Mouse (Mus musculus) adrenal gland, adult 2 months (tissue): Measurements from ENCODE around the gene Zfp184. TPM values are rescaled to one million over a fixed set of nuclear protein-coding genes. Genes with fewer than 3 reads are reported as not detected.

Experiments used
- DNase-seq: peaks from one replicate; pipeline ENCODE4 v3.0.0; 2021
- polyA plus RNA-seq: library from polyadenylated mRNA; depleted of rRNA; stranded (reverse); fragments of >200 nt; gene quantifications from 2 replicates; pipeline ENCODE4 v1.2.3, GENCODE M21; 2012
- total RNA-seq, 2 experiments: library from RNA; stranded (reverse); gene quantifications; 2 replicates each; pipeline ENCODE4 v1.2.3; 2021

The Zfp184 gene
- total and polyA plus RNA-seq, 3 experiments = 0.35 to 1.9 (median 1.7) TPM

DNA sequence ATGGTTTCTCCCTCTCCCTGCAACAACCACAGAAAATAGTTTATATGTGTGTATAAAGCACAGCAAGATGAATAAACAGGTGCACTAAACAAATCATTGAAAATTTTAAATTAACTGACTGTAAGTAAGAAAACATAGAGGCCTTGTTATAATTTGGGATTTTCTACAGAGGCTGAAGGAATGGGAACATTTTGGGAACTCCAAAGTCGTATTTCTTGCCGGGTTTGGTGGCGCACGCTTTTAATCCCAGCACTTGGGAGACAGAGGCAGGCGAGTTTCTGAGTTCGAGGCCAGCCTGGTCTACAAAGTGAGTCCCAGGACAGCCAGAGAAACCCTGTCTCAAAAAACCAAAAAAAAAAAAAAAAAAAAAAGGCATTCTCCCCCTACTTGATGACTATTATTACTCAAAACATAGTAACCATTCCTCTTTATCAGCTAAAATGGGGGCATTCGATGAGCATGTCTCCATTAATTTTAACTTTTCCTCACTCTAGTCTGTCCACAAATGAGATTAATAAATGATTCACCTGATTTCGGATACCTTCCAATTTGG is 24.1 kb upstream of the Zfp184 start:
- no peak for DNase-seq

- DNase-seq = no peak
Measured at GRCm38 (mm10) chr13:21923417-21923816, 21.5 kb upstream of the Zfp184 start.

DNA sequence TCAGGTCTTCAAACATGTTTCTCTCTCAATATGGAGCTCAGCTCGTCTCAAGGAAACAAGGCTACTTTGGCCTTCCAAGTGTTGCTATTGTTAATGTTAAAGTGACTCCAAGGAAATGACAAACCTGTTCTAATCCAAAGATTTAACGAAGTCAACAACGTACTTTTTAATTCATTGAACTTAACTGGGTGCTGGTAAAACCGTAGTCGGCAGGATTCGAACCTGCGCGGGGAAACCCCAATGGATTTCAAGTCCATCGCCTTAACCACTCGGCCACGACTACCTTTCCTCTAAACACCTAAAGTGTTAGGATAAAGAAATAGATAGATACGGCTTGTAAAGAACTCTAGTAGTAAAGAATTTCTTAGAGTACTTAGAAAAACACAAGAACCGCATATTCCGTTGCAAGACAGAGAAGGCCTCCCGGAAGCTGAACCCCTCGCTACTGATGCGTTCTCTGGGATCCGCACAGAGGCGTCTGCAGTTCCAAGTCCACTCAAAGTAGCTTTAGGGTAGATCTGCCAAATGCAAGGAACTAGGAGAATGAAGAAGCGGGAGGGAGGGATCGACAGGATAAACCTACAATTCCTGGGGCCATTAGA is 20.1 kb upstream of the Zfp184 start:
- DNase-seq = no peak

- DNase-seq = no peak
Measured at GRCm38 (mm10) chr13:21930981-21931380, 13.9 kb upstream of the Zfp184 start.

DNA sequence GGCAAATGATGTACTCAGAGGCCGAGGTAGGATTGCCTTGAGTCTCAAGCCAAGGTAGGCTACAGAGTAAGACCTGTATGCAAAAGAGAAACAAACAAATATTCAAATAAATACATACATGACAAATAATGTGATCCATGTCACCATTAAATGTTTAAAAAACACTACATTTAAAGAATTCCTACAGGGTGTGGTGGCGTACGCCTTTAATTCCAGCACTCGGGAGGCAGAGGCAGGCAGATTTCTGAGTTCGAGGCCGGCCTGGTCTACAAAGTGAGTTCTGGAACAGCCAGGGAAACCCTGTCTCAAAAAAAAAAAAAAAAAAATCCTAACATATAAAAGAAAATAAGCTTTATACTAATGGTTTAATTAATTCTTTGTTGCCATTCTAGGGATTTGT is 13.2 kb upstream of the Zfp184 start:
- no peak for DNase-seq

DNA sequence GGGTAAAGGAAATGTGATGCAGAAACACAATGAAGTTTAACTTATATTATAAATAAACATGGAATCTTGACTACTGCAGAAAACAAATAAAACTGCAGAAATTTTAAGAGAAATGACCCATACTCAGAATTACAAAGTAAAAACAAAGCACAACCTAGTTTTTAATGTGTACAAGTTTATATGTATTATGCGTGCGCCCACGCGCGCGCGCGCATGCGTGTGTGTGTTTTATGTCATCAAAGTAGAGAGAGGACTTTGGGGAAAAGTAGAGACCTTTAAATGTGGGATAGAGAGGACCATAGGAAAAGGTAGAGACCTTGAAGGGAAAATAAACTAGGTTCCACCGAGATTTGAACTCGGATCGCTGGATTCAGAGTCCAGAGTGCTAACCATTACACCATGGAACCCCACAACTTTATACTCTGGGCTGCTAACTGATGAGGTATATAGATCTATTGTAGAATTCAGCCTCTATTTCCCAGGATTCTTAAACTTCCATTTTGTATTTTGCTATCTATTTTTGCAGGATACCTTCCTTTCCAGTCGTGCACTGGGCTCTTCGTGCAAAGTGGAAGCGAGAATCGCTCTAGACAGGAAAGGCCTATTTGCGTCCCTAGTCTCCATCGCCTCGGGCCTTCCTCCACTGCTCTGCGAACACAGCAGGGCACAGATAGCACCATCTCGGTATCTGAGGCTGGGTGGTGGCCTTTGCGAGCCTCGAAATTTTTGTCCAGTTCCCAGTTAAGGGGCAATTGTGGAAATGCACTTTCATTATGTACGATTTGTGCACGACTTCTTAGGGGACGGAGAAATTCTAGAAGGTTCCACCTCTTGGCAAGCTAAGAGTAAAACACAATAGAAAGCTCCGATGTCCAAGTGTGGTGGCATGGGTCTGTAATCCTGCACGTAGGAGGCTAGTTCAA is 11.0 kb upstream of the Zfp184 start:
- DNase-seq = peak; percentile 4

- peak; percentile 79 for DNase-seq
Measured at GRCm38 (mm10) chr13:21934982-21935791, 9.7 kb upstream of the Zfp184 start.

DNA sequence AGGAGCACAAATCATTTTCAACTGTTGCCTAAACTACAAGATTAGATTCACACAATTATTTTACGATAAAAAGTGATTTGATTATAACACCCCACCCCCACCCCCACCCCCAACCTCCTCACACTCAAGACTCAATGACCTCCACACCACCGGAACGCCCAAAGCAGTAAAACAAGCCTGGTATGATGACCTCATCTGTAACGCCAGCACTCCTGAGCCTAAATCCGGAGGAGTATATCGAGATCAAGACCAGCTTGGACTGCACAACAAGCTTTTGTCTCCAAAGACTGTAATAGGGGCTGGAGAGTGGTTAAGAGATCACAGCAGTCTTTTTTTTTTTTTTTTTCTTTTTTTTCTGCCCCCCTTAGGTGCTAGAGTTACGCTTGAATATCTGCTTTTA is 9.1 kb upstream of the Zfp184 start:
- no peak for DNase-seq

GRCm38 (mm10) chr13:21936968-21937367 is 7.9 kb upstream of the Zfp184 start:
- peak; percentile 37 for DNase-seq

DNA sequence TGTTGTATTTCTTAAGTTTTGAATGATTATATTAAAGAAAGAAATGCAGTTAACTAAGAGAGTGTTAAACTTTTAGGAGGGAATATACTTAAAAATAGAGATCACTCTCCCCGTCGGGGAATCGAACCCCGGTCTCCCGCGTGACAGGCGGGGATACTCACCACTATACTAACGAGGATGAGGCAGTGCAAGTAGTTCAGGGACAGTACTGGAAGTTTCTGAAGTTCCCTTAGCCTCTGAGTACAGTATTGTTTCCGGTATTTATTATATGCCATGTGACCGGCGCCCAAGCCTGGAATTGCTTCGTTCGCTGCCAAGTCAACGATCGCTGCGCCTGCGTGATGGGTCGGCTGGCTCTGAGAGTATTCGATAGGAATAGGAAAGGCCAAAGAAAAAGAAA is 4.7 kb upstream of the Zfp184 start:
- DNase-seq = peak; percentile 94

DNA sequence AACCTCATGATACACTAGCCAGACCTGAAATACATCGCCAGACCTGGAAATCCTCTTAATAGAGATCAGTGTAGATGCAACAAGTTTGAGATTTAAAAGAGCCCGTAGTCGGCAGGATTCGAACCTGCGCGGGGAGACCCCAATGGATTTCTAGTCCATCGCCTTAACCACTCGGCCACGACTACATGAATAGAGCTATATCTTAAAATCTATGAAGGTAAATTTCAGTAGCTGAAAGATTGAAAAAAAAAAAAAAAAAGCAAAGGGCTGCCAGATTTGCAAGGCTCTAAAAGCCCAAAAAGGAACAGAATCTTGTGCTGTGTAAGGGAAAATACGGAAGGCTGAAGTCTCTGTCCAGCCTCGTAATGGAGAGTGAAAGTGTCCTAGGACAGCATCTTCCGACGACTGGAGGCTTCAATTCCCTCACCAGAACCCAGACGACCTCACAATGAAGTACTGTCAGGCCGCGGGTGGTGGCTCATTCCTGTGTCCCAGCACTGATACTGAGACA is 4.0 kb upstream of the Zfp184 start:
- DNase-seq = peak; percentile 90

DNA sequence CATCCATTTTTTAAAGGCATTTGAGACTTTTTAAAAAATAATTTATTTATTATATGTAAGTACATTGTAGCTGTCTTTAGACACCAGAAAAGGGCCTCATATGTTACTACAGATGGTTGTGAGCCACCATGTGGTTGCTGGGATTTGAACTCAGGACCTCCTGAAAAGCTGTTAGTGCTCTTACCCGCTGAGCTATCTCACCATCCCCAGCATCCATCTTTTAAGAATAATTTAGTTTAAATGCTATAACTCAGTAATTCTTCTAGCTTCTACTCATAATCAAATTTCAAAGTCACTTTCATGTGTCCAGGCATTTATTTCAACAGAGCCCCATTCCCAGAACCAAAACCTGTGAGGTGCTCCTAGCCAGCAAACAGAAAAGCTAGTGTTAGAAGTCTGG is 1.2 kb upstream of the Zfp184 start:
- no peak for DNase-seq

- no peak for DNase-seq
Measured at GRCm38 (mm10) chr13:21944592-21944925, 335 bp upstream of the Zfp184 start.

- no peak for DNase-seq
Measured at GRCm38 (mm10) chr13:21969269-21969668, 24.4 kb downstream of the Zfp184 start.

DNA sequence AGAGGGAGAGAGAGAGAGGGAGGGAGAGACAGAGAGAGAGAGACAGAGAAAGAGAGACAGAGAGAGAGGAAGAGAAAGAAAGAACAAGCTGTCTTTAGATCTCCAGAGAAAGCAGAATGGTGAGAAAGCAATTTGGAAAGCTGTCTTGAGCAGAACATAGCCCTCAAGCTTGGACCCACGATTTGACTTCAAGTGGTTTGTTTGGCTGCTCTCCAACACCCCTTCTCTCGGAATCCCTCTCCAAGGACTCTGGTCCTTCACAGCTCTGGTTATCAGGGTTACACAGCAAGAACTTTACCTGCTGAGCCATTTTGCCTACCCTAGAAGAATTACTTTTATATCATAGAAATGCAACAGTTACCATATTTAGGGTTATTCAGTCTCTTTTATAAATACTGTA is 24.9 kb downstream of the Zfp184 start:
- DNase-seq = no peak

DNA sequence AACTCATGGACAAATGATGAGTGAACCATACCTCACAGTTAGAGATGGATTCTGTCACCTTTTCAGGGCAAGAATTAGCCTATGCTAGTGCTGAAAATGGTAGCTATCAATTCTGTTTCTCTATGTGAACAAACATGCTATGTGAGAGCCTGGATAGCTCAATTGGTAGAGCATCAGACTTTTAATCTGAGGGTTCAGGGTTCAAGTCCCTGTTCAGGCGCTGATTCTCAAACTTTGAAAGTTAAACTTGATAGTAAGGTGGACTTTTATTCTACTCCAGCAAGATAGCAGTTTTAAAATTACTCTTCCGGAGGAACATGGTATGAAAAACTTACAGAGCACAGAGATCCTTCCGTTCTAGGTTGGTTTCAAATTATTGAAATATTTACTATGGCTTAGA is 26.7 kb downstream of the Zfp184 start:
- no peak for DNase-seq

GRCm38 (mm10) chr13:21974221-21974725 is 29.4 kb downstream of the Zfp184 start:
- DNase-seq = peak; percentile 91

DNA sequence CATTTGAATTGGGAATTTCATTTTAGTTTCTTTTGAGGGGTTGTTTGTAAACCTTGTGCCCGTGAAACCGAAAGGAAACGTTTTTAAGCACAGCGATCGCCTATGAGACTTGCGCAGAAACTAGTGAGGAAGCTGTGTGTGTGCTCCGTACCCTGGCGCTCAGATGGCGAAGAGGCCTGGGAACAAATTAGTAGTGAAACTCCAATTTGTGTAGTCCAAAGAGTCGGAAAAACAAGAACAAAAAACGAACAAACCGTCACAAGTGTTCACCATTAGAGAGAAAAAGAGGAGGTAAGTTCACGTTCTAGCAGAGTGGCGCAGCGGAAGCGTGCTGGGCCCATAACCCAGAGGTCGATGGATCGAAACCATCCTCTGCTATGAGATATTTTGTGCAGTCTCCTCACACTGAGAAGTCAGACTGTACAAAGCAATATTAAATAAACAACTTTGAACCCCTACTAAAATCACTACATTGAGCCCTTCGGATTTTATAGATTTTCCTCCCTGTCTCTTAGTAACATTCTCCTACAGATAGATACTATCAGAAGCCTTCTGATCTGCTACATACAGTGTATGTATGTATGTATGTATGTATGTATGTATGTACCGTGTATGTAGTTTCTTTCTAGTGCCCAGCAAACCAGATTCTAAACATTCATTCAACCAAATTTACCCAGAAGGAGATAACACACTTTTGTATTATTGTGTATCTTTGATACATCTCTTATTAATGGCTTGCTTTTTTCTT is 30.0 kb downstream of the Zfp184 start:
- peak; percentile 80 for DNase-seq

DNA sequence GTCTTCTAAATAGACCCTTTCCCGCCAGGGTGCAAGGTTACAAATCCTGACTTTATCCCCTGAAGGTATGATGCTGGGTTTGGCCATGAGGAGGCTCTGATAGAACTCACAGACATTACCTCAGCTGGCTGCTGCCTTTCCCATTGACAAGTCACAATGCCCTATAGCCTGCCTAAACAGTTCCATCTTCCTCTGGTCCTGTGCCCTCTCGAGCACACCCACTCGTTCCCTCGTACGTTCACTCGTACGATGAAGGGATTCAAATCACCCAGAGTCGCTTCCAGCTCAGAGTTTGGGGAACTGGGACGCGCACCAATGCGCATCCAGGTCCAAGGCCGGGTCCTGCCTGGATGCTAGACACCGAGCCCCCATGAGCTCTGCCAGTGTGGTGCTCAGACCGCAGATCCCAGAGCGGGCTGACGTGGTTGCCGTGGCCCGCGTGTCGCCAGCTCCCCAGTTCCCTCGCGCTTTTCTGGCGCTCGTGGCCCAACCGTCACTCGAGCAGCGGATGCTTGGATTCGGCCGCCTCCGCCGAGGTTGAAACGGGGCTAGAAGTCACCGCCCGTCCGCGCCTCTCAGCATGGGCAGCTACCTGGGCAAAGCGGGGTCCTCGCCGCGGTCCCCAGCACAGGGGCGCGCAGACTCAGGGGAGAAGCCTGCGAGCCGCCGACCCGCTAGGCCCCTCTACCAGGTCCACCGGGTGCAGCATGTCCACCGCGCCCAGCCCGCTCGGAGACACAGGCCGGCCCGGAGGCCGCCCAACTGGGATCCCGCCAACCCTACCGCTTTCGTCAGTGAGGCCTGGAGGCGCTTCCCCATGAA is 36.3 kb downstream of the Zfp184 start, which contains the start of gene Pom121l2:
Gene Pom121l2 (plus strand): TSS at position 214 of the 822 bp plus-strand sequence.
- DNase-seq = peak; percentile 51

DNA sequence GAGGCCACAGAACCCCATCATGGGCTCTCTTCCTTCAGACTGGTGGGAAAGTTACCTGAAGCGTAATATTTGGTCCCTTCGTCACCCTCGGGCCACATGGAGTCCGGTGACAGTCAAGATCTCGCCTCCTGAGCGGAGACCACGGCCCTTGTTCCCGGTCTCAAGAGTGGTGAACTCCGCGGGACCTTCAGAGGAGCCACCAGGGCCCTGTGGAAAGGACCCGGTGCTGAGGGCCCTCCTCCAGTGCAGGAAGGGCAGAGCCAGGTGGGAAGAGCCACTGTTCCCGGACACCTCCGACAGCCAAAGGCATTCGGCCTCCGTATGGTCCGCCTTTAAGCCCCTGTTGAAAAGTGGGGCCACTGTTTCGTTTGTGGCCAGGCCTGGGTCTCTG is 36.9 kb downstream of the Zfp184 start:
- DNase-seq = no peak
